Mouse (Mus musculus) urinary bladder, postnatal 14 days (tissue): ENCODE results near the gene Med28.

Experiments used
- DNase-seq: peaks from one replicate; pipeline ENCODE4 v3.0.0; 2021; ENCODE audit warnings: low spot score

Med28 gene

DNA sequence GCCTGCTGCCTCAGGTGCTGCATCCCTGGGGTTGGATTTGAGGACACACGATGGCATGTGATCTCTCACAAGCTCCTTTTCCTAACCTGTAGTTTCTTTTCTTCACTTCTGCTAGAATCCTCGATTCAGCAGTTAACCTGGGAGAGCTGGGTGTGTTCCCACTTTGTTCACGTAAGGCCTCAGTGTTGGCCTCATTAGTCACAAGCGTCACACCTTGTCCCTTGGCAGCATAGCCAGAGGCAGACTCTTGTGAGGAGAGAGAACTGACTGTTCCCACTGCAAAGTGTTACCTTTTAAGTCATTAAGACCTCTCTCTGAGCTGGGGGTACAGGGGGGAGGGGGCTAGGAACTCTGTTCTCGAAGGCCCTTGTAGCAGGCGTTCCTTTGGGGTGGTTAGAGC is 7.1 kb upstream of the Med28 start:
- no peak for DNase-seq

DNA sequence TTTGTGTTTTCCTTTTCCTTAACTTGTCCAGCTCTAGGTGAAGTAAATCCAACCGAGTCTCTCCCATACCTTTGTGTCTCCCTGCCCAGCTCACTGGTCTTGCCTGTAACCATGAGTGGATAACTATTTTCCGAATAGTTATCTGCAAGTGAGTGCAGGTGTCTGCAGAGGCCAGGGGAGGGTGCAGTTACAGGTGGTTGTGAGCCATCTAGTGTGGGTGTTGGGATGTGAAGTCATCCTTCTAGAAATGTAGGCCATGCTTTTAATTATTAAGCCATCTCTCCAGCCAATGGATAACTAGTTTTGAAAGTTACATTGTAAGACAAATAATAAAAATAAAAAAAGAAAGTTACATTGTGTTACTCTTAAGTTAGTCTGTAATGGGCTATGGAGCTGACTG is 6.5 kb upstream of the Med28 start:
- DNase-seq = no peak

DNA sequence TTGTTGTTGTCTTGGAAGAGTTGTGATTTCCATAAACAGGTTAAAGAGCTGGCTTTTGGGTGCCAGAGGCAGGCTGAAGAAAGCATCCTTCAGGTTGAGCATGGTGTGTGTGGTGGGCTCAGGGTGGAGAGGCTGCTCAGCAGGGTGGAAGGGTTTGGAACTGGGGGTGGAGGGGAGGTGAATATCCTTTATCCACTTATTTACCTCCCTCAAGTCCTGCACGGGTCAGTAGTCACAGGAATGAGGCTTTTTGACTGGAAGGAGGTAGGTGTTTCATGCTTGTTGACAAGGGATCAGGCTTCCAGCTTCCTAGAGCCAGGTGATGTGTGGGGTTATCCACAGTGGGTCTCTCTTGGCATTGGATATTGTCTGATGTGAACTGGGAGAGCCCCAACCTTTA is 5.4 kb upstream of the Med28 start:
- no peak for DNase-seq

DNA sequence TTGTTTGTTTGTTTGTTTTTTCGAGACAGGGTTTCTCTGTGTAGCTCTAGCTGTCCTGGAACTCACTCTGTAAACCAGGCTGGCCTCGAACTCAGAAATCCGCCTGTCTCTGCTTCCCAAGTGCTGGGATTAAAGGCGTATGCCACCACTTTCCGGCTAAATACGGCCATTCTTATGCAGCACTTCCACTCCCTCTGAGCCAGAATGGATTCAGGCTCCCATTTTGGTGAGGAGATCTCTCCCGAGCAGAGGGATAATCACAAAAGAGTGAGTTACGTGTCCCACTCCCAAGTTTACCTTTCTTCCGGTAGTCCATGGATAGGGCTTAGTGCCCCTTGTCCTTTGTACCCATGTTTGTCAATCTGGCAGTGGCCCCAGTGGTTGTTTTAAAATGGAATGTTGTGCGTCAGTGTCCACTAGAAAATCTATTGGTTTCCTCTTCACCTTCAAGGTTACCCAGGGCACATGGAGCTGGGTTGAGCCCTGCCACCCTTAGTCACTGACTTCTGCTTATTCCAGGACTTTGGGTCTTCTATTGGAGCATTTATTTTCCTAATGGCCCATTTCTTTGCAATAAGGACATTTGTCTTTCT is 4.8 kb upstream of the Med28 start:
- no peak for DNase-seq

DNA sequence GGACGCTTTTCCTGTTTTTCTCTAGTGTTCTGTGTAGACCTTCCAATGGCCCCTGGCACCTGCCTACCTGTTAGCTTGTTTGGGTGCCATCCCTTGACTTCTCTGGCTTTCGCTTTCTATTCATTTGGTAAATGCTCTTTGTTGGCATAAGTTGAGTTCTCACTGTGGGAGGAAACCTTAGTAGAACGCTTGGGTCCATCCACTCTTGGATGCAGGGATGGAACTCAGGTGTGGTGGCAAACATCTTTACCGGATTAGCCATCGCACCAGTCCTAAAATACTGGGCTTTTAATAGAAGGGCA is 731 bp downstream of the Med28 start:
- no peak for DNase-seq

DNA sequence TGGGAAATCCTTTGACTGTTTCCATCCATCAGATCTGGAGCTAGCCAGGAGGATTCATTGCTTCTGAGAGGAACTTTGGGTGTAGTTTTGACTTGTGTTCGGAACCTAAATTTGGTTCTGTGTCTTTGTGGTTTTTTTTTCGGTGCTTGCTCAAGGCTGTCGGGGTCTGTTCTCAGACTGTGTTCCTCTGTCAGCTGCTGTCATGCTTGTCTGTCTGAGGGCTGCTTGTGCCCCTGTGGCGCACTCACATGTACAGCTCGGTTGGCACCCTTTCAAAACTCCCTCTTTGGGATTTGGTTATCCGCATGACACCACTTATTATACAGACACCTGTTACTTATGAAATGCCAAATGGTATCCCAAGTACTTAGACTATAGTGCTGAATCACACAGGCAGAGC is 1.6 kb downstream of the Med28 start:
- DNase-seq = no peak

DNA sequence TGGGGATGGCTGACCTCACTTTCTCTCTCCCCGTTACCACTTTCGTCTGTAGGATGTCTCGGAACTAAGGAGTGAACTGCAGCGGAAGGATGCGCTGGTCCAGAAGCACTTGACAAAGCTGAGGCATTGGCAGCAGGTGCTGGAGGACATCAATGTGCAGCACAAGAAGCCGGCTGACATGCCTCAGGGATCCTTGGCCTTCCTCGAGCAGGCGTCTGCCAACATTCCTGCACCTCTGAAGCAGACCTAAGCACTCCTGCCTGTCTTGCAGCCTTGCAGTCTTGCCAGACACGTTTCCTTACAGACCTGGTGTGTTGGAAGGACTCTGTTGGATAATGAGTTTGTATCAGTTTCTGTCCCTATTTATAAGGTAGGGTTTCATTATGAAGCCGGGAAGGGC is 5.1 kb downstream of the Med28 start:
- DNase-seq = no peak

DNA sequence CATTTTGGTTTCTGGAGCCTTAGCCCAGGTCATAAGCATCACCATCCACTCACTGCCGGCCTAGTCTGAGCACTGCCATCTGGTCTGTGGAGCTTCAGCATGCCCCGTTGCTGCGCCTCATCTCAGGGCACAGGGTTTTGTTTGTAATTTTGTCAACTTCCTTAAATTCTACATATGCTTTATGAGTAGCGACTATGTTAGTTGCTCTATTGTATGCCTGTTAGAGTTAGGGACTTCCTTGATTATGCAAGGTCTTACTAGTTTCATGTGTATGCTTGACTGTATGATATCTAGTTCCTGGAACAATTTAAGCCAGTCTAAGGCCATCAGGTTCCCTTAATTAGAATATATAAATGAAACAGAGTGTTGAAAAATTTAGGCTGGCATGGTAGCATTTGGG is 6.3 kb downstream of the Med28 start:
- no peak for DNase-seq

DNA sequence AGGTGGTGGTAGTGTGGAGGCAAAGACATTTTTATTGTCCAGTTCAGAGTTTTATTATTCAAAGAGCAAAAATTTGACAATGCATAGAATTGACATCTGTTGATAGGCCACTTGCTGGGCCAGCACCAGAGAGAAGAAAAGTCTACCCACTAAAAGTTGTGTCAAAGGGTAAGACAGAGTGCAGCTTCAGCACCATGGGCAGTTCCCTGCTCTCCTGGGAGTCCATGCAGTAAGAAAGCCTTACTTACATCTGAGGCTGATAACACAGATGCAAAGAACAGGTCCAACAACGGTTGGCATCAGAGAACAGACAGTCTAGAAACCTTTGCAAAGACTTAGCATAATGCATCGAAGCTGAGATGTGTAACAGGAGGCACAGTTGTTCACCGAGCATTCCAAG is 9.7 kb downstream of the Med28 start:
- DNase-seq = peak; percentile 27

DNA sequence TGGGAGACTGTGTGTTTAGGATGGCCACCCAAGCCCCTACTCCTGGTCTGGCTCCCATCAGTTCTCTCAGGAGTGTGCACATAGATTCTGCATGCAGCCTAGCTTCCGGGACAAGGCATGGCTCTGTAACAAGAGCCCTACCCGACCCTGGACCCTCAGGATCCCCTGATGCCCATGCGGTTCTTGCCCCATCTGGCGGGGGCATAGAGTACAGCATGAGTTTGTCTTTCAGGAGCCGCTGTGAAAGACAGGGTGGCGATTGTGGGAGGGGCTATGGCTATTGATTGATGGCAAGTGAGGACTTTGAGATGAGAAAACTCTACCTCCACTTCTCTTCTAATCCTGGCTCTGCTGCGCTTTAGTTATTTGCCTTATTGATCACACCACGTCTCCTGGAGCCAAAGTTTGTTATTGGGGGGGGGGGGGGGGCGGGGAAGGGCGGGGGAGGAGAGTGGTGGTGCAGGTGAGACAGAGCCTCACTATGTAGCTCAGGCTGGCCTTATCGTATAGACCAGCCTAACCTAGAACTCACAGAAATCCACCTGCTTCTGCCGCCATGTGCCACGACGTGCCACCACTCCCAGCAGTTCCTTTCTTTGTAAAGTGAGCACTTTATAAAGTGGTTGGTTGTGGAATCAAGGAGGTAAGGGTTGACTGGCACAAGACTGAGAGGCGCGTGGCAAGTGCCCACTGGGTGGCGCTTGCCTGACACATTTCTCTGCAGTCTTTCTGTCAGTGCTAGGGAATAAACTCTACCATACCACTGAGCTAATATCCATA is 14.5 kb downstream of the Med28 start:
- peak; percentile 54 for DNase-seq

DNA sequence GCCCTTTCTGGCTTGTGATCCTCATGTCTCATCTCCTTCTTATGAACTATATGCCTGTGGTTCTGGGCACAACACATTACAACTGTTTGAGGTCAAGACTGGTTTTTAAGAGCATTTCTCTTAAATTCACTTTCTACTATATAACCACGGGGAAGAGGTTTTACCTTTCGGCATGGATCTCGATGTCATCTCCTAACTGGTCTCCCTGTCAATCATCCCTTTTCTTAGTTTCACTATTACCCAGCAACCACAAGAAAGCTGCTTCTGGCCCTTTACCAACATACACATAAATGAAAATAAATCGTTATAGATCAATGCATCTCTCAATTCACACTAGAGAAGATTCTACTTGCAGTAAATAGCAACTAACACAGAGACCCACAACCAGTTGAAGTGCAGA is 15.1 kb downstream of the Med28 start:
- DNase-seq = no peak

DNA sequence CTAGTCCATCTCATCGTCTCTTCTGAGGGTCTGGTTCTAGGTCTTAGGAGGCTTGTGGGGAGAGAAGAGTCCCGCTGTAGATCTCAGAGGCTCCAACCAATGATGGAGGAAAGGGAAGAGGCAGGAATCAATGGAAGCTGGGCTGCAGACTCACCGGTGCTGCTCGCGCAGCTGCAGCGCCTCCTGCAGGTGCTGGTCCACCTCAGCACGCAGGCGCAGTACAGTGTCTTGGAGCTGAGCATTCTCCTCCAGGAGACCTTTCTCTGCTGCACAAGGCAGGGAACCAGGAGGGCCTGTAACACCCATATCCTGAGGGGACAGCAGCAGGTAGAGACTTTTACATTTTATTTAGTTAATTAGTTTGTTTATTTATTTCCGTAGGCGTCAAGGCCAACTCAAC is 19.5 kb downstream of the Med28 start:
- DNase-seq = no peak

DNA sequence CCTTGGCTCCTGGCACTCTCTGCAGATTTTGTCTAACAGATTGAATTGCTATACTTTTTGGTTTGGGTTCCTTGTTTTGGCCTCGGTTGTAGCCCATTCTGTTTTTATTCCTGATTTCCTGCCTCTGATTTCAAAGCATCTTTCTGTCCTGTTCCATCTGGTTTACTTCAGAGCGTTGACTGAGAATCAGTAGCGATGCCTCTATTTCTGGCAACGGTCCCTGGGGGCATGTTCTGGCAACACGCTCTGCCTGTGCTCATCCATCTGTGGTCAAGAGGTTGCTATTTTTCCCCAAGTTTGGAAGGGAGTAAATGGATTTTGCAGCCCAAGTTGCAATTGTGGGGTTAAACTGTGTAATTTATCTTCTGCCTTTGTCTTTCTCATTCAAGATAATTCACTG is 23.3 kb downstream of the Med28 start:
- no peak for DNase-seq

DNA sequence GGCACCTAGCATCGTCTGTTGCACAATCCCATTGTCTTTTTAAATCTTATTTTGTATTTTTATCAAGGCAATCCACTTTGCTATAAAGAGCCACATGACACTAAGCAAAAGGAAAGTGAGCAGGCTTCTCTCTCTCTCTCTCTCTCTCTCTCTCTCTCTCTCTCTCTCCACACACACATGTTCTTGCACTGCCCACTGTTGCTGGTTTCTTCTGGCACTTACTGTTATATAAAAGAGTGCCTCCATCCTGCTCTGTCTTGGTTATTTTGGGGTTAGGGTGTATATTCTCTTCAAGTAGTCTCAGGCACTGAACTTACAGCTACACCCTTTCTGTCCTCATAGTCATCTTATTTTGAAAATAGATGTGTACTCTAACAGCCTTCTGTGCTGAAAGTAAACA is 29.6 kb downstream of the Med28 start:
- no peak for DNase-seq

DNA sequence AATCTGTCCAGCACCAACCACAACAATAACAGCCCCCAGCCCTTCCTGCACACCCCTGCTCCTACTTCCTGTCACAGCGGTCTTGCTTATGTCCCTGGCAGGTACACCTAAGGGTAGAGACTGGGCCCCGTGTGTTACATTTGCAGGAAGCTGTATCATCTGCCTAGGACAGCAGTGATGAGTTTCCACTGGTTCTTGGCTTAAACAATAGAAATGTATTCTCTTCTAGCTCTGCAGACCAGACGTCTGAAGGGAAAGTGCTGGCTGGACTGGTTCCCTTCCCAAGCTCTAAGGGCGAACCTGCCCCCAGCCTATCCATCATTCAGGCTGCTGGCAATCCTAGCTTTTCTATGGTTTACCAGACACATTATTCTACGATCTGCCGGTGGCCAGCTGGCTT is 44.0 kb downstream of the Med28 start:
- DNase-seq = no peak

DNA sequence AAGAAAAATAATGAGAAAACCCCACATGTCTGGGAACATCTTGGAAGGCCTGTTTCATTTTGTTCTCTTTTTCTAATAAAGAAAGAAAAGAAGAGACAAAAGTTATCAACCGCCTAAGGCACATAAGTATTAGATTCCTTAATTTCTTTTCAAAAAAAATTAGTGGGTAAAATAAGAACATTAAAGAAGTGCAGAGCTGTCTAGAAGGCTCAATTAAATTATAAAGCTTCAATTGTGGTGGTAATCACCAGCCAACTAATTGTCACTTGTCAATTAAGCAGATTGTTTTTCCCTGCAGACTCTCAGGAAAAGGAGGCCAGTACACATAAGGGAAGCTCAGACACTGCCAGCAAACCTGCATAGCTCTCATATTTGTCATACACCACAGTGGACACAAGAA is 45.8 kb downstream of the Med28 start:
- no peak for DNase-seq

DNA sequence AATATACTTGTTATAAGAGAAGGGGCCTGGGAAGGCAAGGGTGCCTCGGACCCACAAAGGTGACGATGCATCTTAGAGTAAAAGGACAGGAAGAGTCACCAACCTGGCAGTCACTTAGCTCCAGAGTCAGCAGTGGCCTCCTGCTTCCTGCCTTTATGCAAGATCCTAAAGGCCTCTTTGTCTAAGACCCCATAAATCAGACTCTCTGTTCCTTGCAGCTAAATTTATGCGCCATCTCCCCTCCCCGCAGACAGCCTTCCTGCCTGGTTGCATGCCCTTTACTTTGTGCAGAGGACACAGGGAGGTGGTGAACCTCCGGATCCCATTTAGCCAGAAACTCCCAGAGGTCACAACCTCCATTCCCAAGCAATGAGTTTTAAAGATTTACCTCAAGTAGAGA is 52.8 kb downstream of the Med28 start:
- no peak for DNase-seq

DNA sequence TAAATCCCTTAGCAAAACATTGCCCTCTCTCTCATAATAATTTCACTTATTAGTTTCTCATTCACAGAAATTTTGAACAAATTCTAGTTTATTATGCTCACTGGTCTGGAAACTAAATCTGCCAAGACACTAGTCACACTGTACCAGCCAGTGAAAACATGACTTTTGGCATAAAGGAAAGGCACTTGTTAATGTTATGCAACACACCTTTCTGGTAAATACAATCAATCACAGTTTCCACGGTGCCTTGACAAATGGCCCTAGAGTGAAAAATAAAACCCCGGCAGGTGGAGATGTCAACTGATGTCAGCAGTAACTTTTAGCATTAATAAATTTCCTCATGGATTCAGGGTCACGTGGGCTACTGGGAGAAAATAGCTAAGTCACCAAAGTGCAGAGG is 56.7 kb downstream of the Med28 start:
- DNase-seq = no peak

DNA sequence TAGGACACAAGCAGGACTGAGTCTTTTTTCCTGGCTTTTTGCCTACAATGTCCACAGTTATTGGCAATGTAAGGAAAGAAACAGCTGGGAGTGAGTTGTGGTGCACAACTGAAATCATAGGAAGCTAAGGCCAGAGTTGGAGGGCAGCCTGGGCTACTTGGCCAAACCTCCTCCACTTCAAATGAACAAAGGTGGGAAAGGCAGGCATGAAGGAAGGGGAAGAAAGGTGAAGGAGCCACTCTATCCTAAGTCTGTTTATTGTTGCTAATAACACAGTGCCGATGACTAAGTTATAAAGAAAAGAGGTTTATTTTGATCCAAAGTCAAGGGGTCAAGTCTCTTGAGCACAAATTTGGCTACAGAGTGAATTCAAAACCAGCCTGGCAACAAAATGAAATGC is 57.3 kb downstream of the Med28 start:
- DNase-seq = no peak
